In genomic region chr8:61745181-61745980, GRCm38 (mm10) we compare ENCODE assay signal across 9 mouse cellular contexts.
DNase-seq lines count a peak whose midpoint lies in the region.
"Had no signal": no experiment of that assay in that cellular context is flagged by ENCODE, and none has a peak within 500 bp of the region (broad histone marks: within the 10 kb centered on the region; RNA-seq: fewer than 3 reads in every experiment).

No protein-coding gene starts in this region.

- peak; percentile 15 for DNase-seq in gastrocnemius, adult 18-20 months (ENCODE audit: low spot score)
- no peak for DNase-seq in gastrocnemius, postnatal 14 days
- DNase-seq in retina, postnatal 1 day: peak; percentile 43
- DNase-seq in retina, embryonic 14.5 days (ENCODE audit: low spot score): no peak
- DNase-seq in heart, postnatal 4 days: peak; percentile 51
- DNase-seq in yolk sac, embryonic 10.5 days (ENCODE audit: low spot score): peak; percentile 39
- no peak for DNase-seq in right cerebral cortex, postnatal 10 days (ENCODE audit: low spot score in 2 of 2)
- no peak for DNase-seq in left cerebral cortex, postnatal 10 days (ENCODE audit: extremely low spot score in 1 of 2, low spot score in 2 of 2)
- DNase-seq: adrenal gland, postnatal 36 days had no signal

- intact Hi-C loops in gastrocnemius, postnatal 14 days (cut with DNase I; ENCODE audit: low total_unique reads): loop anchor here (10.0 kb wide), 1 partner anchor 821 kb away; no protein-coding TSS in a partner anchor
- intact Hi-C loops in left cerebral cortex, postnatal 10 days (cut with DNase I): no loop called here

Comparison
In these comparisons a context has a peak if more than half of its experiments do, and no peak if none do; other contexts are left out.
1. DNase-seq: peak in gastrocnemius, adult 18-20 months (single experiment), retina, postnatal 1 day (single experiment), heart, postnatal 4 days (single experiment) and yolk sac, embryonic 10.5 days (single experiment); none in gastrocnemius, postnatal 14 days (single experiment), retina, embryonic 14.5 days (single experiment), right cerebral cortex, postnatal 10 days (0 of 2) and left cerebral cortex, postnatal 10 days (0 of 2).